Mouse (Mus musculus): ENCODE measurements around the gene Olfr273. TPM values are rescaled to one million over a fixed set of nuclear protein-coding genes. Genes with fewer than 3 reads are reported as not detected.
"Not testable (repeated sequence)": the region's sequence is repeated elsewhere in the genome, so short reads cannot be mapped to it uniquely, and the experiment has no call there.

Gene Olfr273
- not detected for total RNA-seq (2021)

GRCm38 (mm10) chr4:52859136-52859535, at the start of gene Olfr273:
Gene Olfr273 (minus strand): TSS chr4:52859236.
- DNase-seq (ENCODE audit: extremely low spot score in 1 of 2, low spot score in 1 of 2) = no peak

- DNase-seq (ENCODE audit: extremely low spot score in 1 of 2, low spot score in 1 of 2) = no peak
Measured at GRCm38 (mm10) chr4:52864156-52864555, 5.1 kb upstream of the Olfr273 start.

- no peak for DNase-seq (ENCODE audit: extremely low spot score in 1 of 2, low spot score in 1 of 2)
Measured at GRCm38 (mm10) chr4:52849672-52850071, 9.4 kb downstream of the Olfr273 start.

GRCm38 (mm10) chr4:52849039-52849635, 9.9 kb downstream of the Olfr273 start:
- DNase-seq (ENCODE audit: extremely low spot score in 1 of 2, low spot score in 1 of 2) = no peak

GRCm38 (mm10) chr4:52845411-52845810, 13.6 kb downstream of the Olfr273 start:
- not testable (repeated sequence) for DNase-seq (ENCODE audit: extremely low spot score in 1 of 2, low spot score in 1 of 2)

GRCm38 (mm10) chr4:52821375-52821774, 37.7 kb downstream of the Olfr273 start:
- DNase-seq (ENCODE audit: extremely low spot score in 1 of 2, low spot score in 1 of 2) = no peak

- no peak for DNase-seq (ENCODE audit: extremely low spot score in 1 of 2, low spot score in 1 of 2)
Measured at GRCm38 (mm10) chr4:52814304-52814703, 44.7 kb downstream of the Olfr273 start, which contains the start of gene Olfr275. Gene Olfr275 (plus strand): TSS chr4:52814604.

GRCm38 (mm10) chr4:52811871-52812270, 47.2 kb downstream of the Olfr273 start:
- DNase-seq (ENCODE audit: extremely low spot score in 1 of 2, low spot score in 1 of 2) = no peak

Other genes with a start within 250 kb of the Olfr273 start
- gene Olfr275, start 44.6 kb downstream of the Olfr273 start, total RNA-seq (2021) = not detected
- gene Olfr272, start 59.9 kb upstream of the Olfr273 start, total RNA-seq (2021) = not detected
- gene Olfr270, start 105.3 kb upstream of the Olfr273 start, total RNA-seq (2021) = not detected
- not detected for gene Nipsnap3a, start 130.0 kb upstream of the Olfr273 start, total RNA-seq (2021)
- gene Nipsnap3b, start 152.6 kb upstream of the Olfr273 start, total RNA-seq (2021) = 10 to 100 TPM; 14.4 to 17.6 TPM